Mouse (Mus musculus) MEL (cell line): ENCODE results near the gene Fam102a. TPM values are rescaled to one million over a fixed set of nuclear protein-coding genes. Genes with fewer than 3 reads are reported as not detected.

Source experiments
- DNase-seq: peaks from one replicate; pipeline ENCODE4 v3.0.0; 2011; ENCODE audit warnings: low read depth, low spot score
- H3K27ac ChIP-seq: 2 replicates; pipeline ENCODE4 v1.5.1; 2012; ENCODE audit warnings: low read depth, mild to moderate bottlenecking, control low read depth, low read length, moderate library complexity; ENCODE audit not compliant: control insufficient read depth
- H3K27me3 ChIP-seq, 2 experiments: fragments of 150-350 bp in 1 of 2; sonication (generic) in 1 of 2; 2 replicates each; pipeline ENCODE4 v1.6.1; 2012; ENCODE audit warnings: low read length in 2 of 2, mild to moderate bottlenecking in 2 of 2, improper control_type of control experiment in 1 of 2, moderate library complexity in 1 of 2; ENCODE audit not compliant: insufficient read depth in 2 of 2, control insufficient read depth in 1 of 2
- H3K36me3 ChIP-seq, 2 experiments: 2 replicates each; pipeline ENCODE4 v1.6.1; 2012 to 2014; ENCODE audit warnings: low read length in 2 of 2, improper control_type of control experiment in 1 of 2, inconsistent platforms in 1 of 2, mild to moderate bottlenecking in 1 of 2; ENCODE audit not compliant: insufficient read depth in 2 of 2, control insufficient read depth in 1 of 2
- H3K4me1 ChIP-seq, 2 experiments: fragments of 150-350 bp in 1 of 2; sonication (generic) in 1 of 2; 2 replicates each; pipeline ENCODE4 v1.6.1; 2012; ENCODE audit warnings: low read length in 2 of 2, improper control_type of control experiment in 1 of 2, mild to moderate bottlenecking in 1 of 2; ENCODE audit not compliant: insufficient read depth in 2 of 2, control insufficient read depth in 1 of 2
- H3K4me3 ChIP-seq, 2 experiments: fragments of 150-350 bp in 1 of 2; sonication (generic) in 1 of 2; 2 replicates each; pipeline ENCODE4 v1.5.1; 2012; ENCODE audit warnings: low read depth in 2 of 2, low read length in 2 of 2, mild to moderate bottlenecking in 2 of 2, moderate library complexity in 2 of 2, control low read depth in 1 of 2, improper control_type of control experiment in 1 of 2; ENCODE audit not compliant: control insufficient read depth in 1 of 2, insufficient read depth in 1 of 2
- H3K79me2 ChIP-seq: 2 replicates; pipeline ENCODE4 v1.6.1; 2012; ENCODE audit warnings: mild to moderate bottlenecking, low read length, moderate library complexity; ENCODE audit not compliant: control insufficient read depth, poor library complexity, insufficient read depth
- H3K9ac ChIP-seq: 2 replicates; pipeline ENCODE4 v1.6.1; 2012; ENCODE audit warnings: low read depth, mild to moderate bottlenecking, control low read depth, low read length, moderate library complexity; ENCODE audit not compliant: control insufficient read depth, poor library complexity, severe bottlenecking
- H3K9me3 ChIP-seq: fragments of 150-350 bp; sonication (generic); replicated peaks from 2 replicates; pipeline ENCODE4 v1.6.1; 2012; ENCODE audit warnings: mild to moderate bottlenecking, low read length, improper control_type of control experiment, moderate library complexity; ENCODE audit not compliant: insufficient read depth
- CHD1 ChIP-seq: IDR thresholded peaks from 2 replicates; pipeline ENCODE4 v1.6.1; 2012; ENCODE audit warnings: low read depth, mild to moderate bottlenecking, inconsistent platforms, low read length, improper control_type of control experiment
- CTCF ChIP-seq, 3 experiments: IDR thresholded peaks in 2 of 3; conservative IDR thresholded peaks in 1 of 3; 2 replicates each; pipeline ENCODE4 v1.5.1; 2011 to 2012; ENCODE audit warnings: low read length in 3 of 3, low read depth in 2 of 3, mild to moderate bottlenecking in 2 of 3, improper control_type of control experiment in 1 of 3, inconsistent platforms in 1 of 3, mixed read lengths in 1 of 3, moderate library complexity in 1 of 3; ENCODE audit not compliant: control insufficient read depth in 1 of 3, insufficient read depth in 1 of 3, poor library complexity in 1 of 3, severe bottlenecking in 1 of 3
- ELF1 ChIP-seq: IDR thresholded peaks from 2 replicates; pipeline ENCODE4 v1.6.1; 2014; ENCODE audit warnings: low read depth, mild to moderate bottlenecking, inconsistent platforms, low read length, improper control_type of control experiment, moderate library complexity
- EP300 ChIP-seq, 2 experiments: IDR thresholded peaks; 2 replicates each; pipeline ENCODE4 v1.6.1; 2011; ENCODE audit warnings: improper control_type of control experiment in 2 of 2, low read length in 2 of 2, low read depth in 1 of 2, mild to moderate bottlenecking in 1 of 2
- GABPA ChIP-seq: IDR thresholded peaks from 2 replicates; pipeline ENCODE4 v1.6.1; 2012; ENCODE audit warnings: low read depth, mild to moderate bottlenecking, inconsistent platforms, low read length, improper control_type of control experiment, moderate library complexity
- HCFC1 ChIP-seq: IDR thresholded peaks from 2 replicates; pipeline ENCODE4 v1.6.1; 2012; ENCODE audit warnings: low read depth, mild to moderate bottlenecking, inconsistent platforms, low read length, improper control_type of control experiment, moderate library complexity
- KAT2A ChIP-seq: conservative IDR thresholded peaks from 2 replicates; pipeline ENCODE4 v1.6.1; 2012; ENCODE audit warnings: low read depth, low read length, improper control_type of control experiment, inconsistent platforms
- MAFK ChIP-seq: IDR thresholded peaks from 2 replicates; pipeline ENCODE4 v1.6.1; 2011; ENCODE audit warnings: low read depth, mild to moderate bottlenecking, low read length, improper control_type of control experiment, borderline replicate concordance
- MAZ ChIP-seq: IDR thresholded peaks from 2 replicates; pipeline ENCODE4 v1.6.1; 2012; ENCODE audit warnings: low read depth, mild to moderate bottlenecking, inconsistent platforms, low read length, improper control_type of control experiment
- NELFE ChIP-seq: IDR thresholded peaks from 2 replicates; pipeline ENCODE4 v1.6.1; 2011; ENCODE audit warnings: low read depth, low read length, improper control_type of control experiment
- POLR2AphosphoS5 ChIP-seq: IDR thresholded peaks from 2 replicates; pipeline ENCODE4 v1.6.1; 2012; ENCODE audit warnings: low read depth, borderline replicate concordance, mild to moderate bottlenecking, inconsistent platforms, low read length, moderate library complexity, mixed read lengths
- RAD21 ChIP-seq: IDR thresholded peaks from 2 replicates; pipeline ENCODE4 v1.6.1; 2011; ENCODE audit warnings: mild to moderate bottlenecking, low read depth, low read length, improper control_type of control experiment
- RCOR1 ChIP-seq: IDR thresholded peaks from 2 replicates; pipeline ENCODE4 v1.6.1; 2012; ENCODE audit warnings: low read depth, mild to moderate bottlenecking, inconsistent platforms, low read length, improper control_type of control experiment
- TBP ChIP-seq: IDR thresholded peaks from 2 replicates; pipeline ENCODE4 v1.8.0; 2011; ENCODE audit warnings: low read depth, low read length, improper control_type of control experiment
- UBTF ChIP-seq: IDR thresholded peaks from 2 replicates; pipeline ENCODE4 v1.6.1; 2012; ENCODE audit warnings: low read depth, mild to moderate bottlenecking, inconsistent platforms, low read length, improper control_type of control experiment, moderate library complexity, borderline replicate concordance; ENCODE audit not compliant: insufficient read depth
- USF1 ChIP-seq: IDR thresholded peaks from 2 replicates; pipeline ENCODE4 v1.6.1; 2014; ENCODE audit warnings: low read depth, mild to moderate bottlenecking, inconsistent platforms, low read length, improper control_type of control experiment, moderate library complexity
- USF2 ChIP-seq, 2 experiments: IDR thresholded peaks; 2 replicates each; pipeline ENCODE4 v1.6.1; 2011 to 2012; ENCODE audit warnings: improper control_type of control experiment in 2 of 2, low read length in 2 of 2, borderline replicate concordance in 1 of 2, inconsistent platforms in 1 of 2, low read depth in 1 of 2, mild to moderate bottlenecking in 1 of 2; ENCODE audit not compliant: insufficient read depth in 1 of 2
- polyA plus RNA-seq, 2 experiments: library from polyadenylated mRNA; stranded (reverse) in 1 of 2; unstranded in 1 of 2; fragments of >175 nt in 1 of 2; fragments of >200 nt in 1 of 2; gene quantifications; 2 replicates each; pipeline versions ENCODE4 v1.2.1 to v1.2.4; 2012; ENCODE audit warnings: low replicate concordance in 2 of 2, low read depth in 1 of 2; ENCODE audit not compliant: insufficient read length in 2 of 2, insufficient read depth in 1 of 2, missing spikeins in 1 of 2
- total RNA-seq: library from RNA; depleted of rRNA; stranded (reverse); fragments of 300-350 nt; gene quantifications from 2 replicates; pipeline ENCODE4 v1.2.3, GENCODE M21; 2012

The Fam102a gene
- total and polyA plus RNA-seq, 3 experiments: 1.8 to 2.4 TPM; not detected in 1

DNA sequence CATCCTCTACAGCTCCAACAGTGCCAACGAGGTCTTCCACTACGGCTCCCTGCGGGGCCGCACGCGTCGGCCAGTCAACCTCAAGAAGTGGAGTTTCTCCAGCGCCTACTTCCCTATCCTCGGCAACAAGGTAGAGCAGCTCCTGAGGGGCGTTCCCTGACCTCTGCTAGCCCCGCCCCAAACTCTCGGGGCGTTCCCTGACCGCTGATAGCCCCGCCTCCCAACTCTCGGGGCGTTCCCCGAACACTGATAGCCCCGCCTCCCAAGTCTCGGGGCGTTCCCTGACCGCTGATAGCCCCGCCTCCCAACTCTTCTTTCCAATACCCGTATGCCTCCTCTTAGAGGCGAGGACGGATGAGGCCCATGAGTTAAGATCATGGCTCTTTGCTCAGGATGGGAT is 77.1 kb downstream of the Fam102a start:
- no peak for TF ChIP-seq TBP
- no peak for TF ChIP-seq CHD1
- no peak for TF ChIP-seq EP300 (IDR thresholded peaks at IDR 0.05; ENCODE audit: low read depth in 1 of 2, low read length in 2 of 2)
- no peak for TF ChIP-seq USF1
- no peak for TF ChIP-seq POLR2AphosphoS5
- no peak for TF ChIP-seq KAT2A
- TF ChIP-seq UBTF: no peak
- TF ChIP-seq MAZ: no peak
- no peak for TF ChIP-seq HCFC1
- TF ChIP-seq MAFK: no peak
- no peak for TF ChIP-seq NELFE
- no peak for TF ChIP-seq USF2 (IDR thresholded peaks at IDR 0.05; ENCODE audit: borderline replicate concordance in 1 of 2, insufficient read depth in 1 of 2, low read depth in 1 of 2, low read length in 2 of 2)
- TF ChIP-seq GABPA: no peak
- no peak for TF ChIP-seq ELF1
- TF ChIP-seq CTCF (IDR thresholded peaks at IDR 0.05 in 2 of 3, conservative IDR thresholded peaks at IDR 0.05 in 1 of 3; ENCODE audit: control insufficient read depth in 1 of 3, insufficient read depth in 1 of 3, low read depth in 2 of 3, low read length in 3 of 3, poor library complexity in 1 of 3, severe bottlenecking in 1 of 3): no peak
- TF ChIP-seq, all 39 proteins: peak for 0
- no peak for DNase-seq
- H3K27ac ChIP-seq: no peak overlapping the region
- no peaks in the 10 kb centered on the region for H3K27me3 ChIP-seq
- peaks cover 6 to 26% of the 10 kb centered on the region in 2 experiments for H3K4me1 ChIP-seq
- H3K4me3 ChIP-seq: no peak overlapping the region
- H3K9me3 ChIP-seq: no peaks in the 10 kb centered on the region
- 0 out of 2 replicates have a peak, but pooled peaks cover 2% of the 10 kb centered on the region for H3K79me2 ChIP-seq
- H3K9ac ChIP-seq: no peak overlapping the region
- H3K36me3 ChIP-seq: peaks cover 1 to 6% of the 10 kb centered on the region in 2 experiments; a peak in 2 of 4 replicates

DNA sequence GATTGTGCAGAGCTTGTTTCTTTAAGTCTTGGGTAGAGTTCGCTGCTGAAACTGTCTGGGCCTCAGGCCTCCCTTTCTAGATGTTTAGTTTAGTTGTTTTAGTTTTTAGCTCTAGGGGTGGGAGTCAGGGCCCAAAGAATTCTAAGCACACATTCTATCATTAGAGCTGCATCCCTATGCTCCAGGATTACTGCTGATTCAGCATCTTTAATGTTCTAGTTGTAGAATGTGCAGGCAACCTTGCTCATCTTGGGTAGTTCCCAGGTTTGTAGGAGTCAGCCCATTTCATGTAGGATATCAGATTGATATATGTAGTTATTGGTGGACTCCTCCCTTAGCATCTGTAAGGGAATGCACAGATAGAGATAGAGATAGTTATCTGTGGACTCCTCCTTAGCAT is 82.0 kb downstream of the Fam102a start:
- H3K36me3 ChIP-seq: peaks cover 1 to 11% of the 10 kb centered on the region in 2 experiments; a peak in 2 of 4 replicates
- no peak overlapping the region for H3K4me3 ChIP-seq
- no peak for TF ChIP-seq RAD21
- TF ChIP-seq RCOR1: no peak
- no peak for TF ChIP-seq USF1
- peak; percentile 93 for TF ChIP-seq MAFK
- H3K4me1 ChIP-seq: peaks cover 2 to 17% of the 10 kb centered on the region in 2 experiments; a peak in 3 of 4 replicates
- no peak for DNase-seq
- H3K27me3 ChIP-seq: no peaks in the 10 kb centered on the region
- no peak overlapping the region for H3K9ac ChIP-seq
- no peak overlapping the region for H3K27ac ChIP-seq
- no peaks in the 10 kb centered on the region for H3K79me2 ChIP-seq
- H3K9me3 ChIP-seq: no peaks in the 10 kb centered on the region
